Comparison of ENCODE assay signal across 17 mouse cellular contexts in genomic region chr6:56806195-56806594, GRCm38 (mm10). TPM values are rescaled to one million over a fixed set of nuclear protein-coding genes. Genes with fewer than 3 reads are reported as not detected.
DNase-seq lines count a peak whose midpoint lies in the region; ATAC-seq lines count a peak whose summit lies in the region.
"Had no signal": no experiment of that assay in that cellular context is flagged by ENCODE, and none has a peak within 500 bp of the region (broad histone marks: within the 10 kb centered on the region; RNA-seq: fewer than 3 reads in every experiment).

No protein-coding gene starts in this region.

- ATAC-seq in frontal cortex, adult (ENCODE audit: low TSS enrichment): peak; percentile 92
- ATAC-seq: forebrain, embryonic 14.5 days; hindbrain, postnatal 0 days; intestine, embryonic 16.5 days had no signal

- DNase-seq in frontal cortex, postnatal 14 days (ENCODE audit: low spot score in 2 of 2): no peak
- DNase-seq in layer of hippocampus, adult 8-10 months (ENCODE audit: low spot score in 2 of 2): peak; percentile 30 to 35
- DNase-seq in layer of hippocampus, postnatal 25 days (ENCODE audit: extremely low spot score in 1 of 2, low spot score in 1 of 2): no peak
- peak; percentile 28 to 39 for DNase-seq in right cerebral cortex, adult 2 months (ENCODE audit: low spot score in 2 of 2)
- DNase-seq in right cerebral cortex, postnatal 4 days: no peak
- no peak for DNase-seq in MN1 (ENCODE audit: low spot score)
- DNase-seq: adrenal gland, postnatal 14 days; cerebellum, adult 9-10 months; gastrocnemius, adult 2 months; kidney, adult 9 months; kidney, postnatal 14 days; lung, postnatal 4 days; thymus, postnatal 36 days had no signal

RNA-seq across cellular contexts. Expression of gene Kbtbd2, which starts 8.6 kb away (rescaled TPM):
- total RNA-seq in layer of hippocampus, adult 8-10 months (2022): 10 to 100 TPM; 49.4 to 68.1 (median 56.8) TPM
- 10 to 100 TPM; 49.0 to 53.0 TPM for total RNA-seq in layer of hippocampus, postnatal 25 days (2021)

RNA-seq across cellular contexts. Expression of gene Fkbp9, which starts 25.7 kb away (rescaled TPM):
- total RNA-seq in layer of hippocampus, adult 8-10 months (2022): 10 to 100 TPM; 27.4 to 37.3 (median 30.9) TPM
- 10 to 100 TPM; 26.6 to 29.5 TPM for total RNA-seq in layer of hippocampus, postnatal 25 days (2021)

Comparison
In these comparisons a context has a peak if more than half of its experiments do, and no peak if none do; other contexts are left out.
1. DNase-seq: peak in layer of hippocampus, adult 8-10 months (2 of 2) and right cerebral cortex, adult 2 months (2 of 2); none in frontal cortex, postnatal 14 days (0 of 2), layer of hippocampus, postnatal 25 days (0 of 2), right cerebral cortex, postnatal 4 days (single experiment) and MN1 (single experiment).